ENCODE assay signal across 23 mouse cellular contexts in the genomic region with DNA sequence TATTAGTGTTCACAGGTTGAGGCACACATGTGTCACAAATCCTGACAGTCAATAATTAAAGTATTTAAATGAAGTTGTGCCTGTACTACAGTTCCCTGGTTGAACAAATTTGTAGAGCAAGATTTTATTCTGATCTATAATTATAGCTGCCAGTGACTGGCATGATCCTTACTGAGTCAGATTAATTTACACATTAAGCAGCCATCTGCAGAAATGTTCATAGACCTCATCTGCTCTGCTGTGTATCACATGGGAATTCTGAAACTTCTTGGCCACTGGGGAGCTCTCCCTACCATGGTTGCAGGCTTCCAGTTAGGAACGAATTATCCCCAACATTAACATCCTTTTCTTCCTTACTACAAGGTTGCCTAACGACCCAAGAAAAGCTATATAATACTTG.
DNase-seq lines count a peak whose midpoint lies in the region; ATAC-seq lines count a peak whose summit lies in the region.
"Had no signal": no experiment of that assay in that cellular context is flagged by ENCODE, and none has a peak within 500 bp of the region (broad histone marks: within the 10 kb centered on the region; RNA-seq: fewer than 3 reads in every experiment).

No protein-coding gene starts in this region.

- no peaks in the 10 kb centered on the region for H3K27me3 ChIP-seq in forebrain, embryonic 12.5 days
- H3K27me3 ChIP-seq in forebrain, embryonic 11.5 days (ENCODE audit: control insufficient read depth, insufficient read depth, low read length) = no peaks in the 10 kb centered on the region
- no peaks in the 10 kb centered on the region for H3K27me3 ChIP-seq in forebrain, embryonic 14.5 days (replicated peaks; ENCODE audit: control insufficient read depth, insufficient read depth, low read length)
- H3K27me3 ChIP-seq in forebrain, embryonic 16.5 days (replicated peaks; ENCODE audit: control insufficient read depth, insufficient read depth, low read length) = no peaks in the 10 kb centered on the region
- H3K27me3 ChIP-seq in intestine, embryonic 15.5 days (replicated peaks) = no peaks in the 10 kb centered on the region
- H3K27me3 ChIP-seq: CH12.LX; embryonic facial prominence, embryonic 12.5 days had no signal

- no peak overlapping the region for H3K4me2 ChIP-seq in forebrain, embryonic 12.5 days
- no peak overlapping the region for H3K4me2 ChIP-seq in forebrain, embryonic 11.5 days (ENCODE audit: low read depth, low read length, severe bottlenecking)
- H3K4me2 ChIP-seq in forebrain, embryonic 14.5 days (ENCODE audit: low read length) = no peak overlapping the region
- H3K4me2 ChIP-seq in forebrain, embryonic 16.5 days (ENCODE audit: low read length) = no peak overlapping the region
- H3K4me2 ChIP-seq in intestine, embryonic 15.5 days (replicated peaks) = no peak overlapping the region
- H3K4me2 ChIP-seq: embryonic facial prominence, embryonic 12.5 days had no signal

- DNase-seq in forebrain, embryonic 11.5 days (ENCODE audit: low spot score) = no peak
- peak; percentile 10 for DNase-seq in brain, adult 2 months (ENCODE audit: low read depth, low spot score)
- DNase-seq in forebrain, embryonic 14.5 days (ENCODE audit: low spot score) = peak; percentile 46
- DNase-seq in adrenal gland, postnatal 14 days = no peak
- DNase-seq: adrenal gland, adult 8-10 months; adrenal gland, postnatal 25 days; B cell, adult 2 months; cerebellum, adult 11-12 months; cerebellum, adult 2 months; cerebellum, adult 9-10 months; cerebellum, postnatal 10 days; cerebellum, postnatal 25 days had no signal

- H3K4me1 ChIP-seq in forebrain, embryonic 12.5 days = no peaks in the 10 kb centered on the region
- no peaks in the 10 kb centered on the region for H3K4me1 ChIP-seq in forebrain, embryonic 11.5 days (replicated peaks; ENCODE audit: control insufficient read depth, insufficient read depth, low read length)
- H3K4me1 ChIP-seq in forebrain, embryonic 14.5 days (ENCODE audit: control insufficient read depth, insufficient read depth, low read length) = no peaks in the 10 kb centered on the region
- H3K4me1 ChIP-seq in forebrain, embryonic 16.5 days (replicated peaks; ENCODE audit: control insufficient read depth, insufficient read depth, low read length) = no peaks in the 10 kb centered on the region
- H3K4me1 ChIP-seq in intestine, embryonic 15.5 days (replicated peaks) = no peaks in the 10 kb centered on the region
- H3K4me1 ChIP-seq: embryonic facial prominence, embryonic 10.5 days; embryonic facial prominence, embryonic 12.5 days had no signal

- 45% methylated on average over 2 of the region's 2 CpGs for WGBS in forebrain, embryonic 12.5 days
- 62% methylated on average over 2 of the region's 2 CpGs for WGBS in forebrain, embryonic 11.5 days
- whole genome bisulfite sequencing in forebrain, embryonic 14.5 days = 40% methylated on average over 2 of the region's 2 CpGs
- 36% methylated on average over 2 of the region's 2 CpGs for WGBS in forebrain, embryonic 16.5 days
- 53% methylated on average over 2 of the region's 2 CpGs for WGBS in intestine, embryonic 15.5 days

- peak; percentile 33; the same call in 1 of the 2 replicates for ATAC-seq in forebrain, embryonic 12.5 days (ENCODE audit: low FRiP score)
- no peak for ATAC-seq in forebrain, embryonic 11.5 days (replicated peaks; ENCODE audit: low FRiP score)
- peak; percentile 54; the same call in 1 of the 2 replicates for ATAC-seq in forebrain, embryonic 14.5 days
- peak; percentile 82 for ATAC-seq in forebrain, embryonic 16.5 days
- no peak for ATAC-seq in cerebellum, adult (ENCODE audit: insufficient number of reproducible peaks, low FRiP score, low TSS enrichment)
- ATAC-seq in intestine, embryonic 15.5 days = no peak
- ATAC-seq: activated CD4-positive, CD25-positive, alpha-beta regulatory T cell, adult 4 months; CD4-positive, CD25-positive, alpha-beta regulatory T cell, adult 4 months; Patski had no signal

- no peaks in the 10 kb centered on the region for H3K36me3 ChIP-seq in forebrain, embryonic 12.5 days (replicated peaks)
- H3K36me3 ChIP-seq in forebrain, embryonic 11.5 days (ENCODE audit: control insufficient read depth, insufficient read depth, low read length) = no peaks in the 10 kb centered on the region
- H3K36me3 ChIP-seq in forebrain, embryonic 14.5 days (ENCODE audit: control insufficient read depth, insufficient read depth, low read length) = no peaks in the 10 kb centered on the region
- no peaks in the 10 kb centered on the region for H3K36me3 ChIP-seq in forebrain, embryonic 16.5 days (ENCODE audit: control insufficient read depth, insufficient read depth)
- H3K36me3 ChIP-seq in intestine, embryonic 15.5 days = no peaks in the 10 kb centered on the region
- H3K36me3 ChIP-seq: embryonic facial prominence, embryonic 10.5 days; embryonic facial prominence, embryonic 12.5 days; G1E had no signal

- no peaks in the 10 kb centered on the region for H3K9me3 ChIP-seq in forebrain, embryonic 12.5 days
- no peaks in the 10 kb centered on the region for H3K9me3 ChIP-seq in forebrain, embryonic 11.5 days (ENCODE audit: control insufficient read depth, low read length)
- H3K9me3 ChIP-seq in forebrain, embryonic 14.5 days (replicated peaks; ENCODE audit: control insufficient read depth, low read length) = no peaks in the 10 kb centered on the region
- no peaks in the 10 kb centered on the region for H3K9me3 ChIP-seq in forebrain, embryonic 16.5 days (ENCODE audit: control insufficient read depth, low read length)
- no peaks in the 10 kb centered on the region for H3K9me3 ChIP-seq in intestine, embryonic 15.5 days
- H3K9me3 ChIP-seq: embryonic facial prominence, embryonic 10.5 days; embryonic facial prominence, embryonic 12.5 days; G1E had no signal

- H3K9ac ChIP-seq in forebrain, embryonic 12.5 days = no peak overlapping the region
- H3K9ac ChIP-seq in forebrain, embryonic 11.5 days (ENCODE audit: low read length) = no peak overlapping the region
- H3K9ac ChIP-seq in forebrain, embryonic 14.5 days (ENCODE audit: low read length) = no peak overlapping the region
- H3K9ac ChIP-seq in forebrain, embryonic 16.5 days (replicated peaks; ENCODE audit: low read depth, low read length) = no peak overlapping the region
- H3K9ac ChIP-seq in intestine, embryonic 15.5 days = no peak overlapping the region
- H3K9ac ChIP-seq: embryonic facial prominence, embryonic 12.5 days had no signal

- no peak overlapping the region for H3K4me3 ChIP-seq in forebrain, embryonic 12.5 days (replicated peaks)
- no peak overlapping the region for H3K4me3 ChIP-seq in forebrain, embryonic 11.5 days (ENCODE audit: low read depth, low read length)
- no peak overlapping the region for H3K4me3 ChIP-seq in forebrain, embryonic 14.5 days (ENCODE audit: low read depth, low read length)
- H3K4me3 ChIP-seq in forebrain, embryonic 16.5 days (replicated peaks; ENCODE audit: low read length) = no peak overlapping the region
- no peak overlapping the region for H3K4me3 ChIP-seq in intestine, embryonic 15.5 days (replicated peaks)
- H3K4me3 ChIP-seq: embryonic facial prominence, embryonic 10.5 days; embryonic facial prominence, embryonic 12.5 days had no signal

- H3K27ac ChIP-seq in forebrain, embryonic 12.5 days = no peak overlapping the region
- H3K27ac ChIP-seq in forebrain, embryonic 11.5 days (ENCODE audit: low read depth, low read length) = no peak overlapping the region
- no peak overlapping the region for H3K27ac ChIP-seq in forebrain, embryonic 14.5 days (ENCODE audit: low read depth, low read length)
- H3K27ac ChIP-seq in forebrain, embryonic 16.5 days (ENCODE audit: low read length) = no peak overlapping the region
- H3K27ac ChIP-seq in intestine, embryonic 15.5 days = no peak overlapping the region
- H3K27ac ChIP-seq: embryonic facial prominence, embryonic 10.5 days; embryonic facial prominence, embryonic 12.5 days had no signal

Comparison
In these comparisons a context has a peak if more than half of its experiments do, and no peak if none do; other contexts are left out.
1. ATAC-seq: peak in forebrain, embryonic 12.5 days (single experiment), forebrain, embryonic 14.5 days (single experiment) and forebrain, embryonic 16.5 days (single experiment); none in forebrain, embryonic 11.5 days (single experiment), cerebellum, adult (single experiment) and intestine, embryonic 15.5 days (single experiment).
2. DNase-seq: peak in brain, adult 2 months (single experiment) and forebrain, embryonic 14.5 days (single experiment); none in forebrain, embryonic 11.5 days (single experiment) and adrenal gland, postnatal 14 days (single experiment).